Mouse (Mus musculus) right cerebral cortex, postnatal 4 days (tissue): ENCODE results near the gene Phf14.

ENCODE experiments used
- DNase-seq: peaks from one replicate; pipeline ENCODE4 v3.0.0-alpha.2; 2022

The Phf14 gene

GRCm38 (mm10) chr6:12021480-12021879, 113.9 kb downstream of the Phf14 start:
- DNase-seq: no peak

DNA sequence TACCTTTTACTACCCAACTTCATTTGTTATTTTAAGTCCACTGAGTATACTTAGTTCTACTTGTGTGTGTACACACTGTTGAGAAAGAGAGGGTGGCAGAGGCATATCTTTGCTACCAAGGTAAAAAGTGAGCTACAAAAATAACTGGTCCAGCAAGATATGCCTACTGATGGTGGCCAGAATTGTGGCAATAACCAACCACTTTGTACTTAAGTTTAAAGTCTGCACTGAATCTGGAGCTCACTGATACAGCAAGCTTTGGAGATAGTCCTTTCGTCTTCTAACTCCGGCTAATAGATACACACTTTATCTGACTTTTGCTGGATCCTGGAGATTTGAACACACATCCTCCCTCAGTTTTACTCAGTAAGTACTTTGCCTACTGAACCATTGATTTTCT, 115.8 kb downstream of the Phf14 start:
- no peak for DNase-seq

GRCm38 (mm10) chr6:12026804-12027537, 119.4 kb downstream of the Phf14 start:
- no peak for DNase-seq

GRCm38 (mm10) chr6:12034561-12034960, 127.0 kb downstream of the Phf14 start:
- no peak for DNase-seq

DNA sequence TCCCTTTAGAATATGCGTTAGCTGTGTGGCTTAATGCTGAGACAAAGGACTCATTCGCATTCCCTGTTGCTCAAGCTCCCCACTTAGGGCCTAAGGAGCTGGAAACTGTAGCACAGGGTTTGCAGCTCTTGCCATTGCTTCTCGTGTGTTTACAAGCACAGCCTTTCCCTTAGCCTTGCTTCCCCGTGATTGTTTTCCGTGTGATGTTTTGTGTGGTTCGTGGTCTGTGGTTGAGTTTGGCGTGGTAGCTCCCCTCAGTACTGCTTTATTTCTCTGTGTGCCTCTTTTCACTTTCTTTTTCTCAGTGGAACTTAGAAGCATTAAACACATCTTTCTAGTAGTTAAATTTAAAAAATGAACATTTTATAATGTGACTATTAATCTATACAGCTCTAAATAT, 130.7 kb downstream of the Phf14 start:
- DNase-seq: no peak

- DNase-seq: no peak
Observed at GRCm38 (mm10) chr6:12052884-12053283, 145.3 kb downstream of the Phf14 start.

- DNase-seq: no peak
Observed at GRCm38 (mm10) chr6:12054149-12054548, 146.5 kb downstream of the Phf14 start.

DNA sequence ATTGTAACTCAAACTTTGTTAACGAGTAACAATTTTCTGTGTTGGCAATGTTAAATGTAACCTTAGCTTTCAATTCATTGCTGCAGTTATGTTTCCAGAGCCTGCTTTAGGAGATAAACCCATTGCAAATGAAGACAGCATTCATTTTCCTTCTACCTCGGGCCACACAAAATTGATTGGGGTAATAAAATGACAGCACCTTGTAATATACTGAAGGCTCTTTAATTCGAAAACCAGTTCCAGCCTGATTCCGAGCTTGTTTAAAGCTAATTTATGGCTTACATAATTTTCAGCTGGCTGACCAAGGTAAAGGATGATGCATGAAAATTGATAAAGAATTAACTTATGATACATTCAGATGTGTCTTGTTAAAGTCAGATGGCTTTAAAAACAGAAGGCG, 151.1 kb downstream of the Phf14 start:
- DNase-seq: no peak

DNA sequence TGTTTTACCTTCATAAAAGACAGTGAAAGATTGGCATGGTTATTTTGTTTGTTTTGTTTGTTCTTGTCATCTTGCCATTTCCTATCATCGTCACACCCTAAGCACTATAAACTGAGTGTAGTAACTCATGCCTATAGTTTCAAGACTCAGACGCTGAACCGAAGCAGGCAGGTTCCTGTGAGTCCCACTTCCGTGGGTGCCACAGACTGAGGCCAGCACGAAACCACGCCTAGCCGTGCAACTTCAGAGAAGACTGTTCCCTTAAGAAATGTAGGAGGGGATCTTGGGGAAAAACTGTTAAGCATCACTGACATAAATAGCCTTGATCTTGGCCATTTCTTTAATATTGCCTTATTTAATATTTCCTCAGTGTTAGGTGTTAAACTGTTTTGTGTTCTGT, 152.4 kb downstream of the Phf14 start:
- no peak for DNase-seq

DNA sequence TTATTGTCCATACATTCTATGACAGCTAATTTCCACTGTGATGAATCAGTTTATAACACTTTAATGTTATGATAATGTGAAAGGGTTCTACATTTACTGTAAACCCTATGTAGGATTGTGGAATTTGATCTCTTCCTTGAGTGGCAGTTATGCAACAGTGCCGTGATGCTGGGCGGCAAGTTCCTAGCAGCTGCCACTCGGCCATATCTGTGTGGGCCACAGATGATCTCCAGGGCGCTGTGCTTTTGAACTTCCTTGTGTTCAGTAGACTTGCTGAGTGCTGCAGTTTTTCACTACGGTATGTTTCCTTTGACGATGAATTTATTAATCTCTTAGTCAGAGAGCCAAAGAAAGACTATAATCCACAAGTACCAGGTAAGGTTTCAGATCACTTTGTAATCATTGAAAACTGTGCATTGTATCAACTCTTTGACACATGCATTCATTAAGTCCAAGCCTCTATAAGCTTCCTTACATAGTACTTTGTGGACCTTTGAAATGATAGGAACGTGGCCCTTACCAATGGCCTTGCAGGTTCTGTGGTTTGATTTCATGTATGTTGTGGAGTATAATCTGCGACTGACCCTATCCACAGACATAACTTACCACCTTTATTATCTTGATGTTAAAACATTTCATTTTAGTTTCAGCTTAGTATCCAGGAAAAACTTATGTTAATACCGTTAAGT, 153.0 kb downstream of the Phf14 start:
- DNase-seq: no peak

DNA sequence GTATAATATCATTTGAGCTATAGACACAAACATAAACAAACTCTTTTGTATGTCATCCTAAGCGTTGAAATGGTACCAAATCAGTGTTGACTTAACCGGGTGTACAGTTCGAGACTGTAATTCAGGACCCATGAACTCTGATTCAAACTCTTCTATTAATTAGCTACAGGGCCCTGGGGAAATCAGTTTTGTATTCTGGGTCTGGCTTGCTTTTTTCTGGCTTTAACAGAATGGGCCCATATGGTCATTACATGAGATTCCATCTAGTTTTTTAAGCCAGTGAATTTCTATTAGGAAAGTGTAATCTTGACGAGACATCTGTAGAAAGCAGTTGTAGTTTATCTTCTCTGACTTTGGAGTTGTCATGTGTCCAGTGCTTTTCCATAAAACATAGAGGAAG, 160.3 kb downstream of the Phf14 start:
- DNase-seq: no peak

GRCm38 (mm10) chr6:12069357-12069756, 161.7 kb downstream of the Phf14 start:
- DNase-seq: no peak

DNA sequence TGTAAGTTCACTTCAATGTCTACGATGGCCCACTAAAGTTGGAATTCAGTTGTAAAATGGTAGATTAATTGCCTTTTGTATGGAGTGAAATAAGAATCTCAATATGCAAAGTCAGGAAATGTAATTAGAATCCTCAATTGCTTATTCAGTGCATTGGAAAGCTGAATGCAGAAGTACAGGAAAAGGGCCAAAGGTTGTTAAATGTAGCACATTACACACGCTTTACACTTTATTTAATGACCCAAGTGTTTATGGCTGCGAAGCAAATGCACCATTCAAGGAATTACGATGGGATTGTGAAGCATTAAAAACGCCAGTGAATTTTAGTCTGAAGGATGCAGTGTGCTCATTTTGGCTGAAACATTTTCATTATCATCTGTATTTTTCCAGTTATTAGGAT, 167.0 kb downstream of the Phf14 start:
- DNase-seq: no peak

GRCm38 (mm10) chr6:12077338-12077737, 169.7 kb downstream of the Phf14 start:
- no peak for DNase-seq

DNA sequence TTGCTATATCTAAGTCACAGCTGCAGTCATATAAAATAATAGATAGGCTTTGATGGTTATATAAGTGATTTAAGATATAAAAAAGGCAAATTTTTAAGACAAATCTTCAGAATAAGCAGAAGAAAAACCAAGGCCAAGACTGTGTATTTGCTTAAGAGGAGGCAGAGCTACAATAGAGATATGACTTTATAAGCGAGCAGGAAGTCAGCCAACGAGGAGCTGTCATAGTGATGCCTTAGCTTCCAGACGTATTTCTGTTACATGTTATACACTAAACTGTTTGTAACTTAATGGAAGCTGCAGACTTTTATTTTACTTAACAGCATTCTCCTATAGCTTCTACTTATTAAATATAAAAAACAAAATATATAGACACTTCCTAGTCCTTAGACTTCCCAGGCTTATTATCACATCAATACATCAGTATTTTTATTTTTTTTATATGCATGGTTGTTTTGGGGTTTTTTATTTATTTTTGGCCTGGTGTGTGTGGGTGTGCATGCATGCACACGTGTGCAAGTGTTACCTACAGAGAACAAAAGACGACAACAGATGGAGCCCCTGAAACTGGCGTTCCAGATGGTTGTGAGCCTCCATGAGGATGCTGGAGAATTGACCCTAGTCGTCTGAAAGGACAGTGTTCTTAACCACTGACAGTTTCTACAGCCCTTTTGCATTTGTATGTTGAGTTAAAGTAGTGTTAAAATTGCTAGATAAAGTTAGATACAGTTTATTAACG, 170.4 kb downstream of the Phf14 start:
- DNase-seq: no peak

DNA sequence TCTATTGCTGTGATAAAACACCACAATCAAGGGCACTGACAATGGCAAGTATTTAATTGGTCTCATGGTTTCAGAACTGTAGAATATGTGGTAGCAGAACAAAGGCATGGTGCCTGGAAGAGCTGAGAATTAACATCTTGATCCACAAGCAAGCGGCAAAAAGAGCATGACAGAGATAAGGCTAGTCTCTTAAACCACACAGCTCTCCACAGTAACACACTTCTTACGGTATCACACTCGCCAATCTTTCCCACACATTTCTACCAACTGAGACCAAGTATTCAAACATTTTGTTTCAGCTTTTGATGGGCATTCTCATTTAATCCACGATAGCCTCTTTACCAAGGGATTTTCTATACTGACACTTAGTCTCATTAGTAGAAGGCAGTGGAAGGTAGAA, 171.7 kb downstream of the Phf14 start:
- DNase-seq: no peak

DNA sequence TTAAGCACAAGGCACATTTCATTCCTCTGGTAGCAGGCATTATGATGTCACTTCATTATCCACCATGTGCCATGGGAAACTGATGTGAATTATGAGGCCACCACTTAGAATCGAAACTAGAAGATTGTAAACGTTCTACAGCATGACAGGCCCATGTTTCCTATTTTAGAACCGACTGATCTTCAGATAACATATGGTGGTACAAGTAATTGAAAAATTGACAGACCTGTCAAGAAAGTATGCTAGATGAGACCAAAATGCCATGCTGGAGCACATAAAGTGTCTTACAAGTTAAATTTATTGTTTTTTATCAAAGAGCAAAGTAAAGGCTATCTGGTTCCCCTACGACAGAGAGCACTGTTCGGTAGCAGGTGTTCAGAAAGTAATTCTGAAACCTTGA, 172.8 kb downstream of the Phf14 start:
- no peak for DNase-seq

DNA sequence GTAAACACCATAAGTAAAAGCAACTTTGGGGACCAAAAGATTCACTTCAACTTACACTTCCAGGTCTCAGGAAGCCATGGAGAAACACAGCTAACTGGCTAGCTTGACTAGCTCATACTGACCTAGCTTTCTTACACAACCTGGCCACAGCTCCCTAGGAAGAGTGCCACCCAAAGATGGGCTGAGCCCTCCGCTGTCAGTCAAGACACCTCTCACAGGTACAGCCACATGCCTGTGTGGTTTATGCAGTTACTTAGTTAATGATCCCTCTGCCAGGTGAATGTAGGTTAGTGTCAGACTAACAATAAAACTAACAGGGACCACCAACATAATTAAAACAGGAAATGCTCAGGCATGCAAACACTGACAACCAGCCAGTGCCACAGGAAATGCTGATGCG, 174.1 kb downstream of the Phf14 start:
- no peak for DNase-seq

DNA sequence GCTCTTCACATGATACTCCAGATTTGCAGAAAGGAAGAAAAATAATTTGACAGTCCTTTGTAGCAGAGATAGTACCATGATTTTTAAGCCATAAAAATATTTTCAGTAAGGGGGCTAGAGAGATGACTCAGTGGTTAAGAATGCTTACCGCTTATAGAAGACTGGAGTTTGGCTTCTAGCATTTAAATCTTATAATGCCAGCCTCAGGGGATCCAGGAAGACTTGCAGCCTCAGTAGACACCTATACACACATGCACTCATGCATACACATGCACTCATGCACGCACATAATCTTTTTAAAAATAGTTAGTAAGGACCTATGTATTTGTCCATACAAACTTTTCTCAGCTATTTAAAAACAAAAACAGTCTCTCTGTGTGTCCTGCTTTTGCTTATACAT, 174.5 kb downstream of the Phf14 start:
- no peak for DNase-seq

GRCm38 (mm10) chr6:12082531-12083216, 175.1 kb downstream of the Phf14 start:
- DNase-seq: no peak

GRCm38 (mm10) chr6:12084721-12085120, 177.1 kb downstream of the Phf14 start:
- no peak for DNase-seq

- DNase-seq: no peak
Observed at GRCm38 (mm10) chr6:12089439-12089992, 181.9 kb downstream of the Phf14 start.

DNA sequence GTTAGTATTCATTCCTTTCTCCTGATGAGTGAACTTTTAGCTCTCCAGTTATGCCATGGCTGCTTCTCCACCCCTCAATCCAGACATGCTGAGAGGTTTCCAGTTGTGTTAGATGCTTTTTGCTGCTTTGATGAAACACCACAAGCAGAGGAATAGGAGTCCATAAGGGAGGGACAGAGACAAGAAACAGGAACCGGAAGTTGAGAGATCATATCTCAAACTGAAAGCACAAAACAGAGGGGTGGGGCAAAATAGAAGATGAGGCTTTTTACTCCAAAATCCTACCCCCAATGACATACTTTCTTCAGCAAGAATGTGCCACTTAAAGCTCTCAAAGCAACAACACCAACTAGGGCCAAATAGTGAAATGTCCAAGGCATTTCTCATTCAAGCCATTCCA, 188.1 kb downstream of the Phf14 start:
- no peak for DNase-seq
